Mouse (Mus musculus) mouse trophoblast stem cell (cell line): ENCODE measurements around the gene Zdhhc17.

Source experiments
- in situ Hi-C, 2 experiments: fragments of 300-500 bp; cut with MseI, MboI; formaldehyde crosslinking; loops; 2 replicates in 1 of 2; 3 replicates in 1 of 2; pipeline ENCODE4 v1.15.1; 2025

The Zdhhc17 gene

DNA sequence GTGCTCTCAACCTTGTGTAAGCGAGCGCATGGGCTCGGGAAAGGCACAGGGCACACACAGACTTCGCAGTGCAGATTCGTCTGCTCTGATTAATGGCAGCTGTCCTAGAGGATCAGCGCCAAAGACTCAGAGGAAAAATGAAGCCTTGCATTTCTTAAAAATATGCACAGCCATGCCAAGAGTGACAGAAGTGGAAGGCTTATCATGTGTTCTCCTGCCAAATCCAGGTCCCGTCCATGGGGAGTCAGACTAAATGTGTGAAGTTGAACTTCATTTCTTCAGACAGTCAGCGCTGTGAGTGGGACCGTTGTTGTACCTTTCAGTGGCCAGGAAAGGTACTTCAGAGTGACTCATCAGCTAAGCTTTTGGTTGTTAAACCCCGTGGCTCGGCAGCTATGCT, 82.4 kb downstream of the Zdhhc17 start:
- in situ Hi-C loops, result no loop called here

DNA sequence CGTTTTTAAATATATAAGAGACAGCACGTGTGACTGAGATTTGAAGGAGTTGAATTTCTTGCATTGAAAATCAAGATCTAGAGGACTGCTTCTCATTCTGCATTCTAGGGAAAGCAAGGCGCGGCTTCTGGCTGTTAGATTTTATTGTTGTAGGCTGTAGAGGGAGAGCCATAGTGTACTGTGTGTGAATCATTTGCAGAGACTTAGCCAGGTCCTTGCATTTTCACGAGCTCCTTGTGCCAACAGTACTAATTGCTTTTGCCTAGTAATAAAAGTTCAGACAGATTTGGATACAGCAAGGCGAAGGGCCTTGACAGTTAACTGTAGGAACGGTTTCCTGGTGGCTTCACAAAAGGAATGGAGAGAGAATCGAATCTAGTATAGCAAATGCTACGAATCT, 87.3 kb downstream of the Zdhhc17 start:
- in situ Hi-C loops, result no loop called here

DNA sequence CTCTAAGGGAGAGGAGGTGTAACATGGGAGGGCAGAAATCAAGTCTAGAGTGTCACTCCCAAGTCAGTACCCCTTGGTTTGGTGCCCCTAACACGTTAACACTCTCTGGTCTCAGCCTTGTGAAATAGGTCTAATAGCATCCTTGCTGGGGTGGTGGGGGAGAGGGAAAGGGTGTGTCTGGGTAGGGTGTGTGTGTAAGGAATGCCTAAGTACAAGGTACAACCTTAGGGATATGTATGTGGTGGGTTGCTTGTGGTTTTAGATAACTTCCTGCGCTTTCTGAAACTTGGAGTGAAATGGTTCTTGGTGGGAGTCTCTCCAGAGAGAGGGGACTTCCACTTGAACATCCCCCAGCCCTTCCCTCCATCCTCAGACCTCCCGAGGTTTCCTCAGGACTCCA, 88.0 kb downstream of the Zdhhc17 start:
- in situ Hi-C loops, result no loop called here

DNA sequence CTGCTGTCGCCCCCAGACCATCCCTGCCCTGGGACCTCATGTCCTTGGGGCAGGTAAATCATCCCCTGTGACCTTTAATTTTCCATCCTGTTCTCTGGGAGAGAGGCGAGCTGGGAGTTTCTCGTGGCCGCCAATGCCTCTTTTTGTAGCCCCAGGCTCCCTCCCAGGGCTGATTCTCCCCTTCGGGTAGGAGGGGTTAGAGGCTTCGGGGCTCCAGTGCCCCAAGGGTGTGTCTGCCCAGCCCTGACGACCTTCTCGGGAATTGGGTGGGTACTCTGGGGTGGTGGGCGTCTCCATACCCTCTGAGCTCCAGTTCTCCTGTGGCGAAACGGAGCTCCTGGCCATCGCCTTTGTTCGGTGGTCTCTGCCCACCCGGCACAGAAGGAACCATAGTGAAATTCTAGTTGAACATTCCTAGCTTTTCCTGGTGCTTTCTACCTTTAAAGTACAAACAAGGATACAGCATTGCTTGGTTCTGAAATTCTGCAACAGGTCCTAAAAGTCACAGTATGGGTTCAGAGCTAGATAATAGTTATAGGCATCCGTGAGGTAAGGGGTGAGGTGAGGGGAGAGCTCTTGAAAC, 89.5 kb downstream of the Zdhhc17 start:
- in situ Hi-C loops, result no loop called here

DNA sequence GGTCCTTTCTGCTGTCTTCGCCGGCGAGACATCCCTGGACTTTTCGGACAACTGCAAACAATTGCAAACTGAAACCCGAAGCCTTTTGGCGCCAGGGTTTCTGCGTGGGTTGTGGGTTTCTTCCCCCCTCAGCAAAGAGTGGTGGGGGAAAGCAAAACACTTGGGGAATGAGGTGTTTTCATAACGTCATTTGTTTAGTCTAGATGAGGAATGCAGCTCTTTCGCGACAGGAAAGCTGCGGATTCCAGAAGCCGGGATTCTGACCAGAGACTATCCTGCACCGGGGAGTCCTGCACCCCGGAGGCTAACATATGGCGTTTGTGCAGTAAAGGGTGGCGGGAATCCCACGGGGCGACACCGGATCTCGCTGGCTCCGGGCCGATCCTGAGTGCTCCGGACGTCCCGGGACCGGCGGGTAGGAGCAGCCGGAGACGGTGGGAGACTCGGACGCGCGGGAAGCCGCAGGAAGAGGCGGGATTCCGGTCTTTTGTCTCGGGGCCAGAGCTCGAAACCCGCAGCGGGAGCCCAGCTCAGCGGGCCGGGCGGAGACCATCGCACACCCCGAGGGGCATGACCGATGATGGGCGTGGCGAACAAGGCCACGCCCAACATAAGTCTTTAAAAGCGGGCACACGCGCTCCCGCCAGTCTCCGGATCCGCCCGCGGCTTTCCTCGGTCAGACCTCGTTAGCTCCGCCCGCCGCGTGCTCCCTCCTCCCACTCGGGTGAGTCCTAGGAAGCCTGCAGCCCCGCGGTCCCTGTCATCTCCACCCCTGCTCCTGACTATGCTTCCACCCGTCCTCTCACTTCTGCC, 90.2 kb downstream of the Zdhhc17 start, which contains the start of gene Csrp2:
Csrp2 (plus strand) TSS at position 259 of the 813 bp plus-strand sequence.
- in situ Hi-C loops, result no loop called here

DNA sequence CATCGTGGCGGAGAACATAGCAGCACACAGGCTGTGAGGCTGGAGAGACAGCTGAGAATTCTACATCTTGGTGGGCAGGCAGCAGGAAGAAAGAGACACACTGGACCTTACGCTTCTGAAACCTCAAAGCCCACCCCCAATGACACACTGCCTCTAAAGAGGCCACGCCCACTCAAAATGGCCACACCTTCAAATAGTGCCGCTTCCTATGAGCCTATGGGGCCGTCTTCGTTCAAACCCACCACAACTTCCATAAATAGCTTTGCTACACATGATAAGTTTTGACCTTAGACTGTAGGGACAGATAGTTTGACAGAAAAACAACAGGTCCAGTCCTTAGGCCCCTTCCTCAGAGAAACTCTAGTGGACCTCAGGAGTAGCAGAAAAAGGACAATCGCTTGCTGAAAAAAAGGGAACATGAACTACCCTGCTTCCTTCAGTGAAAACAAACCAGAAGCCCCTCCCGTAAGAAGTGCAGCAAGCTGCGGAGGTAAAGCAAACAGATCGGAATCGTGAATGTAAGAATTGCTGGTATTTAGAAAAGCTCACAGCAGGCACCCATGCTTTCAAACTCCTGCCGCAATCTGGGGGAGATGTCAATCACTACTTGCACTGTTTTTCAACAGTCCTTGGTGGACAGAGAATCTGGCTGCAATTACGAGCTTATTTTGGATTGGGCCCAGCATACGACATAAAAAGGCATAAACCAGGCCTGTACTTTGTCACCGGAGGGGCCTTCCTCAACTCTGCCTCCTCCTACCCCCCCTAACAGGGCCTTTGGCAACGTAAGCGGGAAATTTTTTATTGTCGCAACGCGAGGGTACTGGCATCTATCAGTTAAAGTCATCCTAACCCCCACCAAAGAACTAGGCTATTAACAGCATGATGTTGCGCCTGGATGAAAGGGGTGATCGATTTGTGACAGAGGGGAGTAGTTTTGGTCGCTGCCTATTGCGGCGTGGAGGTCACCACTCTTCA, 91.2 kb downstream of the Zdhhc17 start:
- in situ Hi-C loops, result no loop called here

DNA sequence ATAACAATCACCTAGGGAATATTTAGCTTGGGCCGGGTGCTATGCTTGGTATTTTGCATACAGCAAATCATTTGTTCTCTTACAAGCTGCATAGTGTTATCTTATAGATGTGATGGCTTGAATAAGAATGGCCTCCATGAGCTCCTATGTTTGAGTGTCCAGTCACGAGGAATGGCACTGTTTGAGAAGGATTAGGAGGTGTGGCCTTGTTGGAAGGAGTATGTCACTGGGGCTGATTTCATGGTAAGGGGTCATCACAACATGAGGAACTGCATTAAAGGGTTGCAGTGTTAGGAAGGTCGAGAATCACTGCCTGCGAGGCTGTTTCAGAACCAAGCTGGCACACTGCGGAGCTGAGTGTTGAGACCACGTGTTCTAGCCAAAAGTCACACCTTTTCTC, 92.4 kb downstream of the Zdhhc17 start:
- in situ Hi-C loops, result no loop called here

GRCm38 (mm10) chr10:110916666-110917344, 93.1 kb downstream of the Zdhhc17 start:
- in situ Hi-C loops, result no loop called here

DNA sequence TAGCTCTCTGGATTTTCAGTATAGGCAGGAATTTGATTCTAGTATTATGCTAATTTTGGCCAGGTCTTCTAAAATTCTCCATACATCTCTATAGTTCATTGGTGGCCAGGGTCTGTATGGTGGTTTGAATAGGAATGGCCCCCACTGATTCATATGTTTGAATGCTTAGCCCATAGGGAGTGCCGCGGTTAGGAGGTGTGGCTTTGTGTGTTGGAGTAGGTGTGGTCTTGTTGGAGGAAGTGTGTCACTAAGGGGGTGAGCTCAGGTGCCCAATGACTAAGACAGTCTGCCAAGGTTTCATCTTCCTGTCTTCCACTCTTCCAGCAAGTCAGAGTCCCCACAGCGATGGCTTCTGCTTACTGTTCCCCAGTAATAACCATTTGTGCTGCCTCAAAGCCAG, 106.1 kb downstream of the Zdhhc17 start:
- in situ Hi-C loops, result no loop called here

GRCm38 (mm10) chr10:110899744-110900501, 110.0 kb downstream of the Zdhhc17 start:
- in situ Hi-C loops, result no loop called here
